Comparison of ENCODE assay signal across 8 mouse cellular contexts in the genomic region with DNA sequence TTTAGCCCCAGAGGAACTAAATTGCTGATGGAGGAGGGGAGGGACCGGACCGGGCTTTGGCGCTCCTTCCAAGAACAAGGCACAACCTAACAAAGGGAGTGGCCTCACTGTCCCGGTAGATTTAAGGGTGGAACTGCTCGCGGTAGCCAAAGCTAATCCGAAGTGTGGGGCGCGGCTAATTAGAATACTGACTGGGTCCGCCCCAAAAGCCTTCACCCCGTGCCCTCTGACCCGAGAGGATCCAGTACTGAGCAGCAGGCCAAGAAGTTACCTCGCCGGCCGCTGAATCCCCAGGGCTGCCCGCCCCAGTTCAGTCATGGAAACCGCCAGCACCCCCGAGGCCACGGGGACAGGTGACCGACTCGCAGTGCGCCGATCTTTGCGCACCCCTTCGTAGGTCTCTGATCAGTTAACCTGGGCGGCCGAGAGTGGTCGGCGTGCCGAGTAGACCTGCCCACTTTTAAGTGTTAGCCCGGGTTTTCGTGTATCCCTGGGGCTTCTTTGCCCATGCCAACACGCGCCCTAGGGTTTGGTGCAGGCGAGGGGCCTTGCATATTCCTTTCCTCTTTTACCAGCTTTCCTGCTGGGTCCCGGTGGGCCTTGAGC. TPM values are rescaled to one million over a fixed set of nuclear protein-coding genes. Genes with fewer than 3 reads are reported as not detected.
DNase-seq lines count a peak whose midpoint lies in the region; ATAC-seq and TF ChIP-seq lines count a peak whose summit lies in the region.

A gene (plus strand): TSS at position 244 of the 606 bp plus-strand sequence.

- no peaks in the 10 kb centered on the region; the same call in 1 of the 2 replicates for H3K36me3 ChIP-seq in ES-E14 (ENCODE audit: control insufficient read depth, insufficient read depth, low read length, poor library complexity, severe bottlenecking)
- 0 out of 2 replicates have a peak, but pooled peaks cover 7% of the 10 kb centered on the region for H3K36me3 ChIP-seq in forebrain, embryonic 14.5 days (ENCODE audit: control insufficient read depth, insufficient read depth, low read length)
- H3K36me3 ChIP-seq in neural tube, embryonic 14.5 days (ENCODE audit: control insufficient read depth, insufficient read depth, low read length): no peaks in the 10 kb centered on the region

- H3K27ac ChIP-seq in ES-E14 (ENCODE audit: insufficient read depth, low read depth, low read length, poor library complexity, severe bottlenecking): peak within 1 kb of the TSS; percentile 91
- H3K27ac ChIP-seq in forebrain, embryonic 14.5 days (ENCODE audit: low read depth, low read length): peak within 1 kb of the TSS; percentile 85
- H3K27ac ChIP-seq in neural tube, embryonic 14.5 days (ENCODE audit: low read depth, low read length): peak within 1 kb of the TSS; percentile 93

- H3K9ac ChIP-seq in ES-E14 (ENCODE audit: insufficient read depth, low read depth, low read length, poor library complexity, severe bottlenecking): peak within 1 kb of the TSS; percentile 98
- peak within 1 kb of the TSS; percentile 84 for H3K9ac ChIP-seq in forebrain, embryonic 14.5 days (ENCODE audit: low read length)
- H3K9ac ChIP-seq in neural tube, embryonic 14.5 days (replicated peaks; ENCODE audit: low read depth, low read length): peak within 1 kb of the TSS; percentile 77

- ATAC-seq in forebrain, embryonic 14.5 days: peak; percentile 61
- ATAC-seq in neural tube, embryonic 14.5 days (ENCODE audit: low read depth): peak; percentile 51

- no peaks in the 10 kb centered on the region for H3K9me3 ChIP-seq in ES-E14 (ENCODE audit: control insufficient read depth, insufficient read depth, low read depth, low read length)
- H3K9me3 ChIP-seq in forebrain, embryonic 14.5 days (replicated peaks; ENCODE audit: control insufficient read depth, low read length): no peaks in the 10 kb centered on the region
- no peaks in the 10 kb centered on the region for H3K9me3 ChIP-seq in neural tube, embryonic 14.5 days (ENCODE audit: control insufficient read depth, low read length)

- peak within 1 kb of the TSS; percentile 76 to 77 for H3K4me3 ChIP-seq in ES-E14 (ENCODE audit: insufficient read depth in 1 of 2, low read depth in 1 of 2, low read length in 2 of 2, poor library complexity in 1 of 2, severe bottlenecking in 1 of 2)
- H3K4me3 ChIP-seq in forebrain, embryonic 14.5 days (ENCODE audit: low read depth, low read length): peak within 1 kb of the TSS; percentile 66
- H3K4me3 ChIP-seq in neural tube, embryonic 14.5 days (ENCODE audit: low read depth, low read length): peak within 1 kb of the TSS; percentile 76

- intact Hi-C loops in heart, postnatal 25 days (cut with DNase I): loop anchor here (1.0 to 2.0 kb wide), 2 partner anchors 31 to 58 kb away; no protein-coding TSS in a partner anchor

- WGBS in forebrain, embryonic 14.5 days: under 1% methylated on average over 36 of the region's 36 CpGs
- under 1% methylated on average over 36 of the region's 36 CpGs for WGBS in neural tube, embryonic 14.5 days

- DNase-seq in ES-E14 (ENCODE audit: low read depth, low spot score): peak; percentile 85
- peak; percentile 81 for DNase-seq in c-Kit-positive CD71-positive TER-119-positive erythroid progenitor cells, embryonic 14.5 days (ENCODE audit: low spot score)
- peak; percentile 39 for DNase-seq in forebrain, embryonic 14.5 days (ENCODE audit: low spot score)
- DNase-seq in heart, postnatal 25 days (ENCODE audit: low spot score): peak; percentile 78
- peak in 1 of 2 experiments; percentile 12 for DNase-seq in layer of hippocampus, adult 18-20 months (ENCODE audit: low spot score in 2 of 2)
- DNase-seq in lung, adult 18-20 months: peak; percentile 93 to 95
- peak; percentile 56 for DNase-seq in thymus, postnatal 0 days (ENCODE audit: low spot score)

- peaks cover 17% of the 10 kb centered on the region for H3K27me3 ChIP-seq in forebrain, embryonic 14.5 days (replicated peaks; ENCODE audit: control insufficient read depth, insufficient read depth, low read length)
- peaks cover 3% of the 10 kb centered on the region for H3K27me3 ChIP-seq in neural tube, embryonic 14.5 days (ENCODE audit: control insufficient read depth, insufficient read depth, low read length)

- peak within 1 kb of the TSS; percentile 85 for H3K4me2 ChIP-seq in forebrain, embryonic 14.5 days (ENCODE audit: low read length)
- H3K4me2 ChIP-seq in neural tube, embryonic 14.5 days (ENCODE audit: low read depth, low read length): peak within 1 kb of the TSS; percentile 94

- in situ Hi-C loops in ES-E14 (cut with MboI; ENCODE audit: low sequenced_read_pairs in 2 of 2, unreplicated experiment in 2 of 2): no loop called here

- peaks cover 7 to 14% of the 10 kb centered on the region in 2 experiments for H3K4me1 ChIP-seq in ES-E14 (ENCODE audit: control insufficient read depth in 2 of 2, insufficient read depth in 2 of 2, low read length in 2 of 2, poor library complexity in 1 of 2)
- peaks cover 20% of the 10 kb centered on the region for H3K4me1 ChIP-seq in forebrain, embryonic 14.5 days (ENCODE audit: control insufficient read depth, insufficient read depth, low read length)
- peaks cover 12% of the 10 kb centered on the region for H3K4me1 ChIP-seq in neural tube, embryonic 14.5 days (ENCODE audit: control insufficient read depth, insufficient read depth, low read length)

TF ChIP-seq in ES-E14, 5 proteins besides CTCF, POLR2A, EP300 and RAD21:
- TF ChIP-seq CHD2 (IDR thresholded peaks at IDR 0.05; ENCODE audit: low read depth, low read length) (no peak), HCFC1 (IDR thresholded peaks at IDR 0.05; ENCODE audit: borderline replicate concordance, insufficient read depth, low read length) (no peak), ZC3H11A (IDR thresholded peaks at IDR 0.05; ENCODE audit: borderline replicate concordance, low read depth, low read length) (no peak), ZNF384 (IDR thresholded peaks at IDR 0.05; ENCODE audit: low read depth, low read length) (no peak), MAFK (IDR thresholded peaks at IDR 0.05; ENCODE audit: insufficient read depth, low read depth, low read length) (no peak)
TF ChIP-seq in ES-E14: peak in this region for 0.

RNA-seq across cellular contexts. Expression of the gene that starts here (rescaled TPM):
- total RNA-seq in ES-E14 (2012; rRNA removed): 71.7 and 78.6 TPM in 2 replicates
- polyA plus RNA-seq in forebrain, embryonic 14.5 days (2014; fragmentation: Nextera tagmentation; extraction: Ambion mirVana): 48.4 and 55.4 TPM in 2 replicates
- 1 to 10 TPM; 6.8 to 8.6 TPM for total RNA-seq in heart, postnatal 25 days (2021)
- 10 to 100 TPM; 25.1 to 26.2 TPM for total RNA-seq in layer of hippocampus, adult 18-20 months (2021)
- polyA plus RNA-seq in neural tube, embryonic 14.5 days (2014; fragmentation: Nextera tagmentation; extraction: Ambion mirVana): 36.0 and 41.9 TPM in 2 replicates
- polyA plus RNA-seq in thymus, postnatal 0 days (2015; fragmentation: Nextera tagmentation; extraction: Ambion mirVana): 74.7 and 79.2 TPM in 2 replicates
